Mouse (Mus musculus) small intestine, adult 2 months (tissue): Measurements from ENCODE around the gene Srrm3.

Experiments used
- CTCF ChIP-seq: fragments of 200-500 bp; IDR thresholded peaks from 2 replicates; pipeline ENCODE4 v1.5.1; 2012; ENCODE audit warnings: low read depth, mild to moderate bottlenecking, control low read depth, inconsistent platforms, low read length, moderate library complexity, mixed read lengths; ENCODE audit not compliant: insufficient replicate concordance, insufficient read length; ENCODE audit errors: extremely low read depth
- POLR2A ChIP-seq: fragments of 200-500 bp; IDR thresholded peaks from 2 replicates; pipeline ENCODE4 v1.6.1; 2012; ENCODE audit warnings: low read depth, mild to moderate bottlenecking, control low read depth, inconsistent platforms, low read length, moderate library complexity

DNA sequence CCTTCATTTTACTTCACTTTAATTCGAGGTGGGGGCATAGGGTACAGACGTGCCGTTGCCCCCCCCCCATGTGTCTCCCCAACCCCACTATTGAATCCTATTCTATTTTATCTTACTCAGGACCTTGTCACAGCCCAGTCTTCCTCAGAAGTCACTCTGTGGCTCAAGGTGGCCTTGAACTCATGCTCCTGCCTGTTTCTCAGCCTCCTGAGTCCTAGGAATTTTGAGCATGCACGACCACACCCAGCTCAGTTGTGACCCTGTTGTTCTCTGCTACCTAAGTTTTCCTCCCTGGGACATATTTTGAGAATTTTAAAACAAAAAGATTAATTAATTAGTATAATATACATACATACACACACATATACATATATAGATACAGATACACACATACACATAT, 3.0 kb upstream of the Srrm3 start:
- TF ChIP-seq CTCF (no peak), POLR2A (no peak)
